Mouse (Mus musculus): Measurements from ENCODE around the gene BC029722.

Gene BC029722

GRCm38 (mm10) chr2:155818596-155819391 is 432 bp downstream of the BC029722 start:
- DNase-seq, result peak; percentile 96

- DNase-seq, result peak; percentile 73
These were observed 1.7 kb downstream of the BC029722 start for GRCm38 (mm10) chr2:155817301-155818245.

GRCm38 (mm10) chr2:155816179-155816578 is 3.0 kb downstream of the BC029722 start:
- peak; percentile 85 for DNase-seq

- DNase-seq, result peak; percentile 48
These were observed 4.4 kb downstream of the BC029722 start for GRCm38 (mm10) chr2:155814829-155815228.

GRCm38 (mm10) chr2:155812637-155813036 is 6.6 kb downstream of the BC029722 start:
- peak; percentile 55 for DNase-seq

GRCm38 (mm10) chr2:155811821-155812396 is 7.3 kb downstream of the BC029722 start:
- DNase-seq, result peak; percentile 96

- peak; percentile 51 for DNase-seq
These were observed 9.6 kb downstream of the BC029722 start for GRCm38 (mm10) chr2:155809620-155810019.

- peak; percentile 64 for DNase-seq
These were observed 11.8 kb downstream of the BC029722 start for GRCm38 (mm10) chr2:155807408-155807807.

- peak; percentile 97 for DNase-seq
These were observed 12.7 kb downstream of the BC029722 start for GRCm38 (mm10) chr2:155806548-155806947.

- DNase-seq, result peak; percentile 71
These were observed 13.3 kb downstream of the BC029722 start for GRCm38 (mm10) chr2:155805925-155806255.

- peak; percentile 100 for DNase-seq
These were observed 13.8 kb downstream of the BC029722 start for GRCm38 (mm10) chr2:155805231-155805924.

GRCm38 (mm10) chr2:155804053-155804452 is 15.2 kb downstream of the BC029722 start:
- DNase-seq, result peak; percentile 60

- DNase-seq, result peak; percentile 62
These were observed 16.5 kb downstream of the BC029722 start for GRCm38 (mm10) chr2:155802761-155803160.

GRCm38 (mm10) chr2:155798613-155799012 is 20.6 kb downstream of the BC029722 start:
- DNase-seq, result peak; percentile 50

- DNase-seq, result peak; percentile 99
These were observed 24.4 kb downstream of the BC029722 start for GRCm38 (mm10) chr2:155794674-155795445.

GRCm38 (mm10) chr2:155792899-155793298 is 26.3 kb downstream of the BC029722 start:
- DNase-seq, result peak; percentile 65

- DNase-seq, result peak; percentile 72
These were observed 31.0 kb downstream of the BC029722 start for GRCm38 (mm10) chr2:155787949-155788931.

GRCm38 (mm10) chr2:155786905-155787304 is 32.3 kb downstream of the BC029722 start:
- no peak for DNase-seq

GRCm38 (mm10) chr2:155784534-155784933 is 34.7 kb downstream of the BC029722 start:
- DNase-seq, result peak; percentile 74

- no peak for DNase-seq
These were observed 39.7 kb downstream of the BC029722 start for GRCm38 (mm10) chr2:155779506-155779905.

GRCm38 (mm10) chr2:155779066-155779465 is 40.2 kb downstream of the BC029722 start:
- no peak for DNase-seq

Data from cerebellum, adult 9-11 months (tissue).